Mouse (Mus musculus): ENCODE results near the gene Vmn1r19.
"Not testable (repeated sequence)": the region's sequence is repeated elsewhere in the genome, so short reads cannot be mapped to it uniquely, and the experiment has no call there.

Gene Vmn1r19

GRCm38 (mm10) chr6:57403480-57403879 lies at the start of gene Vmn1r19:
TSS of gene Vmn1r19 (plus strand) at chr6:57403780.
- CTCF ChIA-PET, result not testable (repeated sequence)

GRCm38 (mm10) chr6:57356864-57357263 lies 46.7 kb upstream of the Vmn1r19 start:
- CTCF ChIA-PET, result no interaction called here

GRCm38 (mm10) chr6:57363627-57364026 lies 40.0 kb upstream of the Vmn1r19 start, which contains the start of gene Vmn1r17:
TSS of gene Vmn1r17 (minus strand) at chr6:57363727.
- CTCF ChIA-PET, result no interaction called here

- CTCF ChIA-PET, result not testable (repeated sequence)
Measured at GRCm38 (mm10) chr6:57365866-57366265, 37.7 kb upstream of the Vmn1r19 start.

- CTCF ChIA-PET, result no interaction called here
Measured at GRCm38 (mm10) chr6:57367496-57367895, 36.1 kb upstream of the Vmn1r19 start.

- CTCF ChIA-PET, result no interaction called here
Measured at GRCm38 (mm10) chr6:57395683-57396082, 7.9 kb upstream of the Vmn1r19 start, which contains the start of gene Vmn1r18. TSS of gene Vmn1r18 (minus strand) at chr6:57395783.

GRCm38 (mm10) chr6:57428630-57429029 lies 25.1 kb downstream of the Vmn1r19 start, which contains the start of gene Vmn1r20:
TSS of gene Vmn1r20 (plus strand) at chr6:57428930.
- CTCF ChIA-PET, result no interaction called here

- CTCF ChIA-PET, result no interaction called here
Measured at GRCm38 (mm10) chr6:57431196-57431595, 27.6 kb downstream of the Vmn1r19 start.
